Mouse (Mus musculus): ENCODE data around the gene Cel. TPM values are rescaled to one million over a fixed set of nuclear protein-coding genes. Genes with fewer than 3 reads are reported as not detected.

Gene Cel
- polyA plus RNA-seq (2015; fragmentation: Illumina TruSeq; extraction: RNeasy Lipid Tissue Mini Kit (QIAGEN cat#74804); ENCODE audit: insufficient read depth, low replicate concordance), result 2.2 TPM

GRCm38 (mm10) chr2:28563303-28563702 lies at the start of gene Cel:
TSS of gene Cel (minus strand) at chr2:28563403.

DNA sequence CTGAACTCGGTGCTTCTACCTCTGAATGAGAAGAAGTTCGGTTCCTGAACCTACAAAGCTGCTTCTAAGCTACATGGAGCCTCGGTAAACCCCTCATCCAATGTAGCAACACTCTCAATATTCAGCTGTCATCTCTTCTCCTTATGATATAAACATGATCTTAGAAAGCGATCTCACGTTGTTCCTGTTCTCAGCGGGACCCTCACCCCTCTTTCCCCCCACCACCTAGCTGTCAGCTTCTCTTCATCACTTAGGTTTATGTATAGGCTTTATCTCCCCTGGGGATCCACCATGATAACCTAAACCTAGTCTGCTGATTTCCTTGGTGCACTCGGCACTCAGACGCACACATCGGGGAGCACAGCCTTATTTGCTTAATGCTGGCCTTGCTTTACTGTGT lies 20.4 kb upstream of the Cel start, which contains the start of gene Gtf3c5:
Gene Gtf3c5, minus strand, starts transcription at position 101 of the 400 bp plus-strand sequence.

DNA sequence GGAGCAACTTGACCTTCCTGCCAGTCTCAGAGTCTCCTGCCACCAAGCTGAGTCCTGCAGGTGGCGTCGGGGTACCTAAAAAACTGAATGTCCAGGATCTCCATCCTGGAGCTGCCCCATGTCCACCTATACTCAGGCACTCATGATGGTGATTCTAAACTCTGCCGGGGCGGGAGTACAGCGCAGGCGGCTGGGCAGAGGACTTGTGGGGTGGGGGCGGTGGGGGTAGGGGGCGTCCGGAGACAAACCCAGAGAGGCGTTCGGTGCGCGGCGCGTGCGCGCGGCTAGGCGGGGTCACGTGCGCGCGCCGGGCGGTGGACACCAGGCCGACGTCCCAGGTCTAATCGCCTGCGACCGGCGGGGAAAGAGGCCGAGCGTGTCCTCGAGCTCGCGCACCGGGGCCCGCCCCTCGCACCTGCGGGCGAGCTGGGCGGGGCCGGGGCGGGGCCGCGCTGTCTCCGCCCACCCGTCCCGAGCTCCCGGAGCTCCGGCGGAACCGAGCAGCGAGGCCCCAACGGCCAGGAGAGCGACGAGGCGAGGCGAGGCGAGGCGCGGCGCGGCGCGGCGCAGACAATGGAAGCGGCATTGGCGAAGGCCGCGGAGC lies 50.3 kb downstream of the Cel start, which contains the start of gene Ralgds:
Gene Ralgds, plus strand, starts transcription at position 328 of the 604 bp plus-strand sequence.

GRCm38 (mm10) chr2:28505795-28506194 lies 57.4 kb downstream of the Cel start, which contains the start of gene Gm10134:
TSS of gene Gm10134 (plus strand) at chr2:28506095.

Other genes with a start within 250 kb of the Cel start
- 0.51 TPM for gene Ppp1r26, start 116.6 kb downstream of the Cel start, polyA plus RNA-seq (2015; fragmentation: Illumina TruSeq; extraction: RNeasy Lipid Tissue Mini Kit (QIAGEN cat#74804); ENCODE audit: insufficient read depth, low replicate concordance)
- not detected for gene 1700007K13Rik, start 97.1 kb downstream of the Cel start, polyA plus RNA-seq (2015; fragmentation: Illumina TruSeq; extraction: RNeasy Lipid Tissue Mini Kit (QIAGEN cat#74804); ENCODE audit: insufficient read depth, low replicate concordance)
- gene Mrps2, start 95.3 kb downstream of the Cel start, polyA plus RNA-seq (2015; fragmentation: Illumina TruSeq; extraction: RNeasy Lipid Tissue Mini Kit (QIAGEN cat#74804); ENCODE audit: insufficient read depth, low replicate concordance), result 26.5 TPM
- gene Gbgt1, start 66.5 kb downstream of the Cel start, polyA plus RNA-seq (2015; fragmentation: Illumina TruSeq; extraction: RNeasy Lipid Tissue Mini Kit (QIAGEN cat#74804); ENCODE audit: insufficient read depth, low replicate concordance), result 2.6 TPM
- gene Gm10134, start 57.3 kb downstream of the Cel start, polyA plus RNA-seq (2015; fragmentation: Illumina TruSeq; extraction: RNeasy Lipid Tissue Mini Kit (QIAGEN cat#74804); ENCODE audit: insufficient read depth, low replicate concordance), result 6.0 TPM
- gene Ralgds, start 50.3 kb downstream of the Cel start, polyA plus RNA-seq (2015; fragmentation: Illumina TruSeq; extraction: RNeasy Lipid Tissue Mini Kit (QIAGEN cat#74804); ENCODE audit: insufficient read depth, low replicate concordance), result 31.5 TPM
- 14.2 TPM for gene Gtf3c5, start 20.3 kb upstream of the Cel start, polyA plus RNA-seq (2015; fragmentation: Illumina TruSeq; extraction: RNeasy Lipid Tissue Mini Kit (QIAGEN cat#74804); ENCODE audit: insufficient read depth, low replicate concordance)
- gene Gfi1b, start 58.6 kb upstream of the Cel start, polyA plus RNA-seq (2015; fragmentation: Illumina TruSeq; extraction: RNeasy Lipid Tissue Mini Kit (QIAGEN cat#74804); ENCODE audit: insufficient read depth, low replicate concordance), result 1.8 TPM
- gene Tsc1, start 77.8 kb upstream of the Cel start, polyA plus RNA-seq (2015; fragmentation: Illumina TruSeq; extraction: RNeasy Lipid Tissue Mini Kit (QIAGEN cat#74804); ENCODE audit: insufficient read depth, low replicate concordance), result 22.5 TPM
- 1.1 TPM for gene Spaca9, start 136.3 kb upstream of the Cel start, polyA plus RNA-seq (2015; fragmentation: Illumina TruSeq; extraction: RNeasy Lipid Tissue Mini Kit (QIAGEN cat#74804); ENCODE audit: insufficient read depth, low replicate concordance)
- gene Ak8, start 136.8 kb upstream of the Cel start, polyA plus RNA-seq (2015; fragmentation: Illumina TruSeq; extraction: RNeasy Lipid Tissue Mini Kit (QIAGEN cat#74804); ENCODE audit: insufficient read depth, low replicate concordance), result 0.77 TPM